Mouse (Mus musculus) limb, embryonic 13.5 days (tissue): ENCODE results near the gene Mpv17l. TPM values are rescaled to one million over a fixed set of nuclear protein-coding genes. Genes with fewer than 3 reads are reported as not detected.

ENCODE experiments used
- ATAC-seq: fragments of 200-750 bp; cut with Nextera tagmentation; 2 replicates; pipeline ENCODE4 v1.8.0; 2017; ENCODE audit warnings: low read depth, moderate number of reproducible peaks, moderate TSS enrichment; ENCODE audit not compliant: low FRiP score
- H3K27ac ChIP-seq: fragments of 300-500 bp; sonication (generic); 2 replicates; pipeline ENCODE4 v1.5.1; 2015; ENCODE audit warnings: inconsistent platforms, mild to moderate bottlenecking, moderate library complexity
- H3K27me3 ChIP-seq: fragments of 300-500 bp; sonication (generic); 2 replicates; pipeline ENCODE4 v1.6.1; 2015; ENCODE audit warnings: mild to moderate bottlenecking, inconsistent platforms
- H3K36me3 ChIP-seq: fragments of 300-500 bp; sonication (generic); 2 replicates; pipeline ENCODE4 v1.6.1; 2015; ENCODE audit warnings: inconsistent platforms, mild to moderate bottlenecking, moderate library complexity
- H3K4me1 ChIP-seq: fragments of 300-500 bp; sonication (generic); 2 replicates; pipeline ENCODE4 v1.6.1; 2015; ENCODE audit warnings: inconsistent platforms
- H3K4me2 ChIP-seq: fragments of 300-500 bp; sonication (generic); replicated peaks from 2 replicates; pipeline ENCODE4 v1.6.1; 2015; ENCODE audit warnings: inconsistent platforms, mild to moderate bottlenecking, moderate library complexity
- H3K4me3 ChIP-seq: fragments of 300-500 bp; sonication (generic); 2 replicates; pipeline ENCODE4 v1.5.1; 2015; ENCODE audit warnings: moderate library complexity, mild to moderate bottlenecking, inconsistent platforms
- H3K9ac ChIP-seq: fragments of 300-500 bp; sonication (generic); 2 replicates; pipeline ENCODE4 v1.6.1; 2015; ENCODE audit warnings: mild to moderate bottlenecking, inconsistent platforms
- H3K9me3 ChIP-seq: fragments of 300-500 bp; sonication (generic); 2 replicates; pipeline ENCODE4 v1.6.1; 2016; ENCODE audit warnings: inconsistent platforms
- WGBS: fragments of 180-500 bp; shearing (Covaris S2); methylation state at CpG from one replicate; pipeline ENCODE4 v1.1.7; 2015; 5-methylcytosine and 5-hydroxymethylcytosine counted together
- polyA plus RNA-seq: library from polyadenylated mRNA; unstranded; fragments of >200 nt; fragmentation: Nextera tagmentation; extraction: Ambion mirVana; gene quantifications from 2 replicates; pipeline ENCODE4 v1.2.1, GENCODE M21; 2015

The Mpv17l gene
- polyA plus RNA-seq, 1 experiment from 2014 or later: 3.4 TPM

- WGBS: 65% methylated on average over 3 of the region's 3 CpGs
- Histone ChIP-seq H3K27me3 (no peaks in the 10 kb centered on the region), H3K4me1 (peaks cover 8% of the 10 kb centered on the region), H3K9me3 (no peaks in the 10 kb centered on the region), H3K36me3 (no peaks in the 10 kb centered on the region), H3K9ac (peak overlapping the region; percentile 70; the same call in 1 of the 2 replicates), H3K4me3 (peak overlapping the region; percentile 55), H3K4me2 (peak overlapping the region; percentile 80), H3K27ac (no peak overlapping the region)
- no peak for ATAC-seq
Measured at GRCm38 (mm10) chr16:13986197-13986573, 83.2 kb downstream of the Mpv17l start.

GRCm38 (mm10) chr16:13986574-13987478 lies 83.9 kb downstream of the Mpv17l start, which contains the start of the genes 2900011O08Rik and Ifitm7:
2900011O08Rik (plus strand) TSS chr16:13986604.
Ifitm7 (minus strand) TSS chr16:13986888.
- peak within 1 kb of the TSS; percentile 70 for H3K9ac ChIP-seq
- H3K4me3 ChIP-seq: peak within 1 kb of the TSS; percentile 55
- H3K4me1 ChIP-seq: peaks cover 8% of the 10 kb centered on the region
- H3K27ac ChIP-seq: no peak within 1 kb of the TSS
- ATAC-seq: peak; percentile 67
- H3K36me3 ChIP-seq: no peaks in the 10 kb centered on the region
- H3K27me3 ChIP-seq: no peaks in the 10 kb centered on the region
- WGBS: under 1% methylated on average over 31 of the region's 31 CpGs
- H3K4me2 ChIP-seq: peak within 1 kb of the TSS; percentile 80
- H3K9me3 ChIP-seq: no peaks in the 10 kb centered on the region

GRCm38 (mm10) chr16:13992518-13993248 lies 89.7 kb downstream of the Mpv17l start:
- WGBS: 84% methylated on average over 11 of the region's 11 CpGs
- no peaks in the 10 kb centered on the region for H3K9me3 ChIP-seq
- ATAC-seq: no peak
- H3K36me3 ChIP-seq: no peaks in the 10 kb centered on the region
- no peak overlapping the region for H3K4me3 ChIP-seq
- no peak overlapping the region for H3K4me2 ChIP-seq
- no peak overlapping the region for H3K9ac ChIP-seq
- no peaks in the 10 kb centered on the region for H3K4me1 ChIP-seq
- H3K27ac ChIP-seq: no peak overlapping the region
- H3K27me3 ChIP-seq: no peaks in the 10 kb centered on the region

GRCm38 (mm10) chr16:13994076-13994475 lies 91.1 kb downstream of the Mpv17l start:
- H3K27me3 ChIP-seq: no peaks in the 10 kb centered on the region
- no peaks in the 10 kb centered on the region for H3K9me3 ChIP-seq
- no peak overlapping the region for H3K4me2 ChIP-seq
- H3K9ac ChIP-seq: no peak overlapping the region
- no peaks in the 10 kb centered on the region for H3K4me1 ChIP-seq
- no peak overlapping the region for H3K4me3 ChIP-seq
- no peaks in the 10 kb centered on the region for H3K36me3 ChIP-seq
- WGBS: 72% methylated on average over 1 of the region's 1 CpGs
- no peak for ATAC-seq
- no peak overlapping the region for H3K27ac ChIP-seq

GRCm38 (mm10) chr16:13994502-13994901 lies 91.5 kb downstream of the Mpv17l start:
- WGBS: 73% methylated on average over 1 of the region's 1 CpGs
- Histone ChIP-seq H3K4me2 (no peak overlapping the region), H3K4me1 (no peaks in the 10 kb centered on the region), H3K4me3 (no peak overlapping the region), H3K9ac (no peak overlapping the region), H3K27me3 (no peaks in the 10 kb centered on the region), H3K27ac (no peak overlapping the region), H3K36me3 (no peaks in the 10 kb centered on the region), H3K9me3 (no peaks in the 10 kb centered on the region)
- ATAC-seq: no peak

Other genes starting within 250 kb of the Mpv17l start
- gene Parn, start 235.0 kb upstream of the Mpv17l start, polyA plus RNA-seq: 39.6 and 40.8 TPM in 2 replicates
- 52.1 and 56.6 TPM in 2 replicates for gene Bfar, start 231.3 kb upstream of the Mpv17l start, polyA plus RNA-seq
- 5.5 and 7.6 TPM in 2 replicates for gene 3110001I22Rik, start 231.2 kb upstream of the Mpv17l start, polyA plus RNA-seq
- gene Pla2g10, start 172.2 kb upstream of the Mpv17l start, polyA plus RNA-seq: 0.31 TPM in 1 of 2 replicates, not detected in the other
- gene Rrn3, start 122.5 kb upstream of the Mpv17l start, polyA plus RNA-seq: 66.3 and 67.1 TPM in 2 replicates
- gene Ntan1, start 84.3 kb upstream of the Mpv17l start, polyA plus RNA-seq: 204 and 208 TPM in 2 replicates
- 110 and 111 TPM in 2 replicates for gene Pdxdc1, start within 50 bp of the Mpv17l start, polyA plus RNA-seq
- gene 2900011O08Rik, start 83.4 kb downstream of the Mpv17l start, polyA plus RNA-seq: 7.3 and 7.7 TPM in 2 replicates
- 0.08 and 0.19 TPM in 2 replicates for gene Ifitm7, start 83.7 kb downstream of the Mpv17l start, polyA plus RNA-seq